Mouse (Mus musculus) limb, embryonic 15.5 days (tissue): ENCODE data around the gene Spty2d1. TPM values are rescaled to one million over a fixed set of nuclear protein-coding genes. Genes with fewer than 3 reads are reported as not detected.
"Not testable (repeated sequence)": the region's sequence is repeated elsewhere in the genome, so short reads cannot be mapped to it uniquely, and the experiment has no call there.

Source experiments
- ATAC-seq: fragments of 200-750 bp; cut with Nextera tagmentation; 2 replicates; pipeline ENCODE4 v1.8.0; 2017; ENCODE audit warnings: low read depth, moderate TSS enrichment; ENCODE audit not compliant: insufficient number of reproducible peaks, low FRiP score, low TSS enrichment
- H3K27ac ChIP-seq: fragments of 300-500 bp; sonication (generic); 2 replicates; pipeline ENCODE4 v1.5.1; 2015; ENCODE audit warnings: moderate library complexity, mild to moderate bottlenecking, inconsistent platforms
- H3K27me3 ChIP-seq: fragments of 300-500 bp; sonication (generic); 2 replicates; pipeline ENCODE4 v1.6.1; 2015; ENCODE audit warnings: inconsistent platforms
- H3K36me3 ChIP-seq: fragments of 300-500 bp; sonication (generic); 2 replicates; pipeline ENCODE4 v1.6.1; 2015; ENCODE audit warnings: inconsistent platforms
- H3K4me1 ChIP-seq: fragments of 300-500 bp; sonication (generic); 2 replicates; pipeline ENCODE4 v1.6.1; 2015; ENCODE audit warnings: inconsistent platforms
- H3K4me2 ChIP-seq: fragments of 300-500 bp; sonication (generic); 2 replicates; pipeline ENCODE4 v1.6.1; 2015; ENCODE audit warnings: mild to moderate bottlenecking, inconsistent platforms
- H3K4me3 ChIP-seq: fragments of 300-500 bp; sonication (generic); 2 replicates; pipeline ENCODE4 v1.5.1; 2015; ENCODE audit warnings: mild to moderate bottlenecking, inconsistent platforms
- H3K9ac ChIP-seq: fragments of 300-500 bp; sonication (generic); 2 replicates; pipeline ENCODE4 v1.6.1; 2015; ENCODE audit warnings: inconsistent platforms
- H3K9me3 ChIP-seq: fragments of 300-500 bp; sonication (generic); 2 replicates; pipeline ENCODE4 v1.6.1; 2016; ENCODE audit warnings: inconsistent platforms
- WGBS: fragments of 180-500 bp; shearing (Covaris S2); methylation state at CpG from one replicate; pipeline ENCODE4 v1.1.7; 2015; 5-methylcytosine and 5-hydroxymethylcytosine counted together
- polyA plus RNA-seq: library from polyadenylated mRNA; unstranded; fragments of >200 nt; fragmentation: Nextera tagmentation; extraction: Ambion mirVana; gene quantifications from 2 replicates; pipeline ENCODE4 v1.2.1, GENCODE M21; 2015

Gene Spty2d1
- polyA plus RNA-seq, 1 experiment from 2014 or later, result 23.3 TPM

GRCm38 (mm10) chr7:47041706-47042105, 33.5 kb upstream of the Spty2d1 start:
- Histone ChIP-seq H3K27ac (no peak overlapping the region), H3K27me3 (no peaks in the 10 kb centered on the region), H3K9ac (no peak overlapping the region), H3K4me1 (no peaks in the 10 kb centered on the region), H3K4me2 (no peak overlapping the region), H3K9me3 (no peaks in the 10 kb centered on the region), H3K36me3 (no peaks in the 10 kb centered on the region), H3K4me3 (no peak overlapping the region)
- WGBS, result 82% methylated on average over 3 of the region's 3 CpGs
- ATAC-seq, result no peak

- no peak overlapping the region for H3K4me2 ChIP-seq
- no peaks in the 10 kb centered on the region for H3K36me3 ChIP-seq
- no peak overlapping the region for H3K27ac ChIP-seq
- ATAC-seq, result no peak
- 71% methylated on average over 8 of the region's 8 CpGs for WGBS
- H3K4me1 ChIP-seq, result no peaks in the 10 kb centered on the region
- H3K27me3 ChIP-seq, result no peaks in the 10 kb centered on the region
- H3K9me3 ChIP-seq, result no peaks in the 10 kb centered on the region
- H3K9ac ChIP-seq, result no peak overlapping the region
- no peak overlapping the region for H3K4me3 ChIP-seq
These were observed 27.2 kb upstream of the Spty2d1 start for GRCm38 (mm10) chr7:47035426-47035825.

- H3K4me2 ChIP-seq, result no peak overlapping the region
- no peak overlapping the region for H3K9ac ChIP-seq
- no peaks in the 10 kb centered on the region for H3K36me3 ChIP-seq
- no peak overlapping the region for H3K27ac ChIP-seq
- 80% methylated on average over 4 of the region's 4 CpGs for WGBS
- H3K9me3 ChIP-seq, result no peaks in the 10 kb centered on the region
- no peaks in the 10 kb centered on the region for H3K4me1 ChIP-seq
- no peak overlapping the region for H3K4me3 ChIP-seq
- ATAC-seq, result no peak
- no peaks in the 10 kb centered on the region for H3K27me3 ChIP-seq
These were observed 26.7 kb upstream of the Spty2d1 start for GRCm38 (mm10) chr7:47034785-47035384.

GRCm38 (mm10) chr7:47031371-47031770, 23.2 kb upstream of the Spty2d1 start:
- Histone ChIP-seq H3K4me2 (no peak overlapping the region), H3K4me1 (no peaks in the 10 kb centered on the region), H3K4me3 (no peak overlapping the region), H3K36me3 (no peaks in the 10 kb centered on the region), H3K27me3 (no peaks in the 10 kb centered on the region), H3K9ac (no peak overlapping the region), H3K27ac (no peak overlapping the region), H3K9me3 (no peaks in the 10 kb centered on the region)
- 63% methylated on average over 4 of the region's 4 CpGs for WGBS
- no peak for ATAC-seq

- H3K36me3 ChIP-seq, result no peaks in the 10 kb centered on the region
- H3K4me2 ChIP-seq, result no peak overlapping the region
- H3K27me3 ChIP-seq, result no peaks in the 10 kb centered on the region
- 70% methylated on average over 9 of the region's 9 CpGs for WGBS
- H3K9ac ChIP-seq, result no peak overlapping the region
- ATAC-seq, result no peak
- H3K4me3 ChIP-seq, result no peak overlapping the region
- no peak overlapping the region for H3K27ac ChIP-seq
- no peaks in the 10 kb centered on the region for H3K9me3 ChIP-seq
- no peaks in the 10 kb centered on the region for H3K4me1 ChIP-seq
These were observed 22.4 kb upstream of the Spty2d1 start for GRCm38 (mm10) chr7:47030517-47031193.

GRCm38 (mm10) chr7:47027520-47027919, 19.3 kb upstream of the Spty2d1 start:
- Histone ChIP-seq H3K4me1 (no peaks in the 10 kb centered on the region), H3K27me3 (0 out of 2 replicates have a peak, but pooled peaks cover 4% of the 10 kb centered on the region), H3K9ac (no peak overlapping the region), H3K36me3 (no peaks in the 10 kb centered on the region), H3K27ac (no peak overlapping the region), H3K4me3 (no peak overlapping the region), H3K4me2 (no peak overlapping the region), H3K9me3 (no peaks in the 10 kb centered on the region)
- 87% methylated on average over 1 of the region's 1 CpGs for WGBS
- no peak for ATAC-seq

GRCm38 (mm10) chr7:47026899-47027298, 18.7 kb upstream of the Spty2d1 start:
- H3K4me3 ChIP-seq, H3K4me1 ChIP-seq, H3K4me2 ChIP-seq, H3K9me3 ChIP-seq, H3K27ac ChIP-seq, ATAC-seq, H3K9ac ChIP-seq, H3K36me3 ChIP-seq, H3K27me3 ChIP-seq: not testable (repeated sequence)
- WGBS, result 71% methylated on average over 3 of the region's 3 CpGs

- 67% methylated on average over 9 of the region's 9 CpGs for WGBS
- Histone ChIP-seq H3K4me3 (no peak overlapping the region), H3K4me2 (no peak overlapping the region), H3K27ac (no peak overlapping the region), H3K27me3 (0 out of 2 replicates have a peak, but pooled peaks cover 4% of the 10 kb centered on the region), H3K4me1 (peaks cover 4% of the 10 kb centered on the region; the same call in 1 of the 2 replicates), H3K36me3 (no peaks in the 10 kb centered on the region), H3K9ac (no peak overlapping the region), H3K9me3 (no peaks in the 10 kb centered on the region)
- ATAC-seq, result no peak
These were observed 17.2 kb upstream of the Spty2d1 start for GRCm38 (mm10) chr7:47025429-47025828.

GRCm38 (mm10) chr7:47024454-47024853, 16.2 kb upstream of the Spty2d1 start:
- no peak overlapping the region for H3K4me2 ChIP-seq
- H3K36me3 ChIP-seq, result no peaks in the 10 kb centered on the region
- H3K4me3 ChIP-seq, result no peak overlapping the region
- H3K27ac ChIP-seq, result no peak overlapping the region
- ATAC-seq, result no peak
- no peak overlapping the region for H3K9ac ChIP-seq
- H3K4me1 ChIP-seq, result peaks cover 4% of the 10 kb centered on the region; the same call in 1 of the 2 replicates
- H3K27me3 ChIP-seq, result 0 out of 2 replicates have a peak, but pooled peaks cover 4% of the 10 kb centered on the region
- no peaks in the 10 kb centered on the region for H3K9me3 ChIP-seq
- WGBS, result 88% methylated on average over 7 of the region's 7 CpGs

- peaks cover 4% of the 10 kb centered on the region; the same call in 1 of the 2 replicates for H3K4me1 ChIP-seq
- WGBS, result 16% methylated on average over 6 of the region's 6 CpGs
- H3K27ac ChIP-seq, result no peak overlapping the region
- H3K9ac ChIP-seq, result no peak overlapping the region
- no peak for ATAC-seq
- no peak overlapping the region for H3K4me2 ChIP-seq
- H3K9me3 ChIP-seq, result no peaks in the 10 kb centered on the region
- H3K27me3 ChIP-seq, result 0 out of 2 replicates have a peak, but pooled peaks cover 4% of the 10 kb centered on the region
- no peaks in the 10 kb centered on the region for H3K36me3 ChIP-seq
- no peak overlapping the region for H3K4me3 ChIP-seq
These were observed 15.3 kb upstream of the Spty2d1 start for GRCm38 (mm10) chr7:47023530-47023929.

- no peak overlapping the region for H3K9ac ChIP-seq
- no peak overlapping the region for H3K27ac ChIP-seq
- no peak overlapping the region for H3K4me3 ChIP-seq
- H3K4me2 ChIP-seq, result no peak overlapping the region
- H3K9me3 ChIP-seq, result no peaks in the 10 kb centered on the region
- 0 out of 2 replicates have a peak, but pooled peaks cover 4% of the 10 kb centered on the region for H3K27me3 ChIP-seq
- peaks cover 4% of the 10 kb centered on the region; the same call in 1 of the 2 replicates for H3K4me1 ChIP-seq
- H3K36me3 ChIP-seq, result no peaks in the 10 kb centered on the region
- ATAC-seq, result no peak
- 47% methylated on average over 8 of the region's 8 CpGs for WGBS
These were observed 14.3 kb upstream of the Spty2d1 start for GRCm38 (mm10) chr7:47022482-47022881.

GRCm38 (mm10) chr7:47020956-47021355, 12.7 kb upstream of the Spty2d1 start:
- 0 out of 2 replicates have a peak, but pooled peaks cover 4% of the 10 kb centered on the region for H3K27me3 ChIP-seq
- H3K36me3 ChIP-seq, result no peaks in the 10 kb centered on the region
- peaks cover 4% of the 10 kb centered on the region; the same call in 1 of the 2 replicates for H3K4me1 ChIP-seq
- ATAC-seq, result no peak
- H3K9me3 ChIP-seq, result no peaks in the 10 kb centered on the region
- 8% methylated on average over 8 of the region's 8 CpGs for WGBS
- H3K4me3 ChIP-seq, result no peak overlapping the region
- H3K4me2 ChIP-seq, result no peak overlapping the region
- H3K9ac ChIP-seq, result no peak overlapping the region
- no peak overlapping the region for H3K27ac ChIP-seq
